ENCODE assay signal across 27 mouse cellular contexts in genomic region chr3:34006824-34007223, GRCm38 (mm10). TPM values are rescaled to one million over a fixed set of nuclear protein-coding genes. Genes with fewer than 3 reads are reported as not detected.
DNase-seq lines count a peak whose midpoint lies in the region; ATAC-seq and TF ChIP-seq lines count a peak whose summit lies in the region.
"Had no signal": no experiment of that assay in that cellular context is flagged by ENCODE, and none has a peak within 500 bp of the region (broad histone marks: within the 10 kb centered on the region; RNA-seq: fewer than 3 reads in every experiment).

No protein-coding gene starts in this region.

- H3K4me3 ChIP-seq in ES-Bruce4 (ENCODE audit: low read depth, low read length), result no peak overlapping the region
- H3K4me3 ChIP-seq in intestine, embryonic 15.5 days (replicated peaks), result no peak overlapping the region
- H3K4me3 ChIP-seq: embryonic facial prominence, embryonic 12.5 days; embryonic facial prominence, embryonic 15.5 days; gastrocnemius, adult 2 months; heart, embryonic 12.5 days; heart, embryonic 15.5 days had no signal

- peak overlapping the region; percentile 52 for H3K9ac ChIP-seq in ES-Bruce4 (ENCODE audit: low read depth, poor library complexity, severe bottlenecking)
- no peak overlapping the region for H3K9ac ChIP-seq in intestine, embryonic 15.5 days
- H3K9ac ChIP-seq: embryonic facial prominence, embryonic 12.5 days; embryonic facial prominence, embryonic 15.5 days; forebrain, postnatal 0 days; heart, embryonic 12.5 days; heart, embryonic 15.5 days; hindbrain, embryonic 14.5 days had no signal

- H3K4me2 ChIP-seq in intestine, embryonic 15.5 days (replicated peaks), result no peak overlapping the region
- H3K4me2 ChIP-seq: embryonic facial prominence, embryonic 12.5 days; embryonic facial prominence, embryonic 15.5 days; heart, embryonic 12.5 days; heart, embryonic 15.5 days; hindbrain, embryonic 14.5 days had no signal

- H3K27ac ChIP-seq in ES-Bruce4 (ENCODE audit: insufficient read depth, low read length), result peak overlapping the region; percentile 95
- H3K27ac ChIP-seq in intestine, embryonic 15.5 days, result no peak overlapping the region
- H3K27ac ChIP-seq: embryonic facial prominence, embryonic 12.5 days; embryonic facial prominence, embryonic 15.5 days; gastrocnemius, adult 2 months; heart, embryonic 15.5 days; hindbrain, embryonic 14.5 days; hindbrain, postnatal 0 days had no signal

- DNase-seq in ES-CJ7 (ENCODE audit: low read depth, low spot score), result peak; percentile 46
- no peak for DNase-seq in right cerebral cortex, postnatal 25 days
- no peak for DNase-seq in adrenal gland, postnatal 4 days (ENCODE audit: low spot score in 2 of 2)
- no peak for DNase-seq in layer of hippocampus, adult 9-10 months (ENCODE audit: low spot score)
- DNase-seq: adrenal gland, adult 8-10 months; adrenal gland, postnatal 25 days; cerebellum, adult 18-20 months; cerebellum, adult 9-11 months; cerebellum, postnatal 25 days; forebrain, postnatal 0 days; gastrocnemius, adult 2 months; gastrocnemius, postnatal 14 days; heart, adult 18-20 months; heart, postnatal 14 days; heart, postnatal 4 days had no signal

- WGBS in intestine, embryonic 15.5 days, result 56% methylated on average over 3 of the region's 3 CpGs

- no peaks in the 10 kb centered on the region for H3K27me3 ChIP-seq in ES-Bruce4 (ENCODE audit: control insufficient read depth, insufficient read depth, low read length, poor library complexity, severe bottlenecking)
- no peaks in the 10 kb centered on the region for H3K27me3 ChIP-seq in intestine, embryonic 15.5 days (replicated peaks)
- H3K27me3 ChIP-seq: embryonic facial prominence, embryonic 12.5 days; embryonic facial prominence, embryonic 15.5 days; heart, embryonic 12.5 days; heart, embryonic 15.5 days had no signal

- no peaks in the 10 kb centered on the region for H3K9me3 ChIP-seq in ES-Bruce4 (replicated peaks; ENCODE audit: control insufficient read depth, insufficient read depth, low read length, poor library complexity, severe bottlenecking)
- H3K9me3 ChIP-seq in intestine, embryonic 15.5 days, result no peaks in the 10 kb centered on the region
- H3K9me3 ChIP-seq: embryonic facial prominence, embryonic 12.5 days; embryonic facial prominence, embryonic 15.5 days; heart, embryonic 12.5 days; heart, embryonic 15.5 days had no signal

- TF ChIP-seq POLR2A in ES-Bruce4 (IDR thresholded peaks at IDR 0.05; ENCODE audit: insufficient read depth, low read length), result no peak

- TF ChIP-seq CTCF in ES-Bruce4 (IDR thresholded peaks at IDR 0.05; ENCODE audit: low read depth, low read length), result no peak

- H3K4me1 ChIP-seq in ES-Bruce4 (ENCODE audit: control insufficient read depth, insufficient read depth, low read length), result peaks cover 5% of the 10 kb centered on the region
- H3K4me1 ChIP-seq in intestine, embryonic 15.5 days (replicated peaks), result no peaks in the 10 kb centered on the region
- H3K4me1 ChIP-seq: embryonic facial prominence, embryonic 12.5 days; embryonic facial prominence, embryonic 15.5 days had no signal

- no peaks in the 10 kb centered on the region for H3K36me3 ChIP-seq in ES-Bruce4 (ENCODE audit: control insufficient read depth, insufficient read depth, low read length, poor library complexity, severe bottlenecking)
- H3K36me3 ChIP-seq in intestine, embryonic 15.5 days, result no peaks in the 10 kb centered on the region
- H3K36me3 ChIP-seq: embryonic facial prominence, embryonic 12.5 days; embryonic facial prominence, embryonic 15.5 days; heart, embryonic 12.5 days; heart, embryonic 15.5 days had no signal

- TF ChIP-seq EP300 in ES-Bruce4 (IDR thresholded peaks at IDR 0.05; ENCODE audit: insufficient read depth, low read depth, low read length), result no peak

- ATAC-seq in intestine, embryonic 15.5 days, result peak; percentile 73; the same call in 1 of the 2 replicates
- ATAC-seq: activated CD4-positive, CD25-positive, alpha-beta regulatory T cell, adult 4 months; CD4-positive, CD25-positive, alpha-beta regulatory T cell, adult 4 months; forebrain, embryonic 14.5 days; forebrain, postnatal 0 days; hindbrain, postnatal 0 days; inflammation-experienced regulatory T-cells, adult 6 months had no signal

RNA-seq across cellular contexts. Expression of gene Fxr1, which starts 12.9 kb away (rescaled TPM):
- polyA plus RNA-seq in ES-Bruce4 (2011; ENCODE audit: insufficient read depth, insufficient read length, low read depth, missing spikeins), result 462 and 491 TPM in 2 replicates
- polyA plus RNA-seq in intestine, embryonic 15.5 days (2015; fragmentation: Nextera tagmentation; extraction: Ambion mirVana), result 45.3 and 49.3 TPM in 2 replicates
- total RNA-seq in adrenal gland, postnatal 4 days (2021), result 100 to 1,000 TPM; 132 to 138 TPM
